Mouse (Mus musculus) left cerebral cortex, postnatal 4 days (tissue): ENCODE results near the gene Celf5. TPM values are rescaled to one million over a fixed set of nuclear protein-coding genes. Genes with fewer than 3 reads are reported as not detected.

Experiments
- DNase-seq: peaks from one replicate; pipeline ENCODE4 v3.0.0-alpha.2; 2022
- intact Hi-C: fragments of 180-260 bp; cut with DNase I; formaldehyde crosslinking; loops from one replicate; pipeline ENCODE4 v1.15.1; 2025
- total RNA-seq, 2 experiments: library from RNA; stranded (reverse); gene quantifications; 2 replicates each; pipeline ENCODE4 v1.2.3; 2021

The Celf5 gene
- total RNA-seq, 2 experiments from 2014 or later: 303 to 316 TPM

DNA sequence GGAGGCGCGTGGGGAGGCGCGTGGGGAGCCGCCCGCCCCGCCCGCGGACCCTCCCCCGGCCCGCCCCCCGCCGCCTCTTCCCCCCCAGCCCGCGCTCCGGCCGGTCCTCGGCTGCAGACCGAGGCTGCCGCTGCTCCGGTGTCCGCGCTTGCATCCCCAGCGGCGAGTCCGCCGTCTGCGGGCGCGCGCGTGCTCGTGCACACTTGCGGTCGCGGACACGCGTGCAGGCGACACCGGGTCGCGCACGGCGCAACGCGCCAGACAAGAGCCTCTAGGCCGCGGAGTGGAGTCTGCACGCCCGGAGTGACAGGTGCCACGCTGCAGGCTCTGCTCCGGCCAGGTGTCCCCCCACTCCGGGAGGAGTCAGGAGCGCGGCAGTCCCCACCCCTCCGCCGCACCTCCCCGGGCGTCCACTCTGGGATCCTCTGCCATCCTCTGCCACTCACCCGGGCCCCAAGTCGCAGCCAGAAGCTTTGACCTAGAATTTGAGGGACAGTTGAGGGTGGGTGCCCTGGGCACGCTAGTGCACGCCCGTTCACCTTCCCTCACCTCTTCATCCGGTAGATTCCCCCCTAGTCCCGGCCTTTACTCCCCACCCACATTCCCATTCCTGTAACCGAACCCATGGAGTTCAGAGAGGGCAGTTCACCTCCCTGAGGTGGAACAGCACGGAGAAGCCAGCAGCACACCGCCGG is 51.5 kb downstream of the Celf5 start:
- DNase-seq: peak; percentile 79
- intact Hi-C loops: no loop called here

DNA sequence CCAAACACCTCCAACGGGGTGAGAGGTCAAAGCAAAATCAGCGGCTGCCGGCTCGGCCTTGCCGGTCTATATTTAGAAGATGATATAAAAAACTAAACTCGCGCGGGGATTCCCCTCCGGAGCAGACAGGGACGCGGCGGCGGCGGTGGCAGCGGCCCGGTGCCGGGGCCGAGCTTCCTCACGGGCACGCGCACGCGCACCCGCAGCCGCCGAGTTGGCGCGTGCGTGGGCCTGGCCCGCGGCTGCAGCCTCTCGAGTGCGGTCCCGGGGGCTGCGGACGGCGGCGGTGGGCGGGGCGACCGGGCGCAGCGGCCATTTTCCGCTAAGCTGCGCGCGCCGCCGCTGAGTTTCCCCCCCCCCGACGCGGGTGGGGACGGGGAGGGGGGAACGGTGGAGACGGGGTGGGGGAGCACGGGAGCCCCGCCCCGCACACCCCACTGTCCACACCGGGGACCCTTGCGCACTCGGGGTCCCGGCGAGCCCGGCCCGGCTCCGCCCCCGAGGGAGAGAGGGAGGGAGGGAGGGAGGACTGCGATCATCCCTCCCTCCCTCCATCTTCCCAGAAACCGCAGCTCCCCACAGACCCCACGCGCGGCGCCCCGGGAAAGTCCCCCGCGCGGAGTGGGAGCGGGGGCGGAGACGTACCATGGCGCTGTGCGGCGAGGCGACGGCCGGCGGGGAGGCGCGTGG is 52.2 kb downstream of the Celf5 start:
- intact Hi-C loops: no loop called here
- DNase-seq: peak; percentile 86

DNA sequence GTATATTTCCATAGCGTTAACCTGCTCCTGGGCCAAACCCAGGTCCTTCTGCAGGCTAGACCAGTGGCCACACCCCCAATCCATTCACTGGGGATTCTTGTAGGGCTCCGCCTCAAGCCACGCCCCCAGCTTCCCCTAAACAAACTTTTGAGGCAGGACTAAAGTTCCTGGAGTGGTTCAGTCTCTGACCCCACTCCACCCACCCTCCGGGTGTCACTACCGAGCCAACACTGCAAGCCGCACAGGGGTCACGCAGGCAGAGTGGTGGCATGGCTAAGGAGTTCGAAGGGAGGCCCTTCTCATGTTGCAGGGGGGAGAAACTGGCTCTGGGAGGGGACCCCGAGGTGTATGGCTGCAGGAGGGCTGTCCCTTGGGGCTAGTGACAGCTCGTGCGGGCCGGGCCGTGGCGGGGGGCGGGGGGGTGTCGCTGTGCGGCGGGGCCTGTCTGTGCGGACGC is 52.9 kb downstream of the Celf5 start:
- peak; percentile 71 for DNase-seq
- intact Hi-C loops: no loop called here

DNA sequence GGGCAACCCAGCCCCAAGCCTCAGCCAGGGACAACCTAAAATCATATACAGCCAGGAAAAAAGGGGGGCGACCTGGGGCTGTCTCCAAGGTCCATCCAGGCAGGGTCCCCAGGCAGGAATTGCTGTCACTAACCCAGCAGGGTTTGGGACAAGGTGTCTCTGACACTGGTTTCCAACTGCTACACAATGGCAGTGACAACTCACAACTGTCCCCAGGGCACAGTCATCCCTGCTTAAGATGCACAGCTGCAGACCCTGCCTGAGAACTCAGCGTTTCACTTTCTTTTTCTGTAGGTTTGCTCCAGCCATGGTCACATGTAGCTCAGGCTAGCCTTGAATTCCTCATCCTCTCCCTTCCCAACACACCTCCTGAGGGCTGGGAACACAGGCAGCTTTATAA is 53.4 kb downstream of the Celf5 start:
- intact Hi-C loops: no loop called here
- peak; percentile 1 for DNase-seq

GRCm38 (mm10) chr10:81428507-81428870 is 54.0 kb downstream of the Celf5 start:
- DNase-seq: peak; percentile 1
- intact Hi-C loops: no loop called here

DNA sequence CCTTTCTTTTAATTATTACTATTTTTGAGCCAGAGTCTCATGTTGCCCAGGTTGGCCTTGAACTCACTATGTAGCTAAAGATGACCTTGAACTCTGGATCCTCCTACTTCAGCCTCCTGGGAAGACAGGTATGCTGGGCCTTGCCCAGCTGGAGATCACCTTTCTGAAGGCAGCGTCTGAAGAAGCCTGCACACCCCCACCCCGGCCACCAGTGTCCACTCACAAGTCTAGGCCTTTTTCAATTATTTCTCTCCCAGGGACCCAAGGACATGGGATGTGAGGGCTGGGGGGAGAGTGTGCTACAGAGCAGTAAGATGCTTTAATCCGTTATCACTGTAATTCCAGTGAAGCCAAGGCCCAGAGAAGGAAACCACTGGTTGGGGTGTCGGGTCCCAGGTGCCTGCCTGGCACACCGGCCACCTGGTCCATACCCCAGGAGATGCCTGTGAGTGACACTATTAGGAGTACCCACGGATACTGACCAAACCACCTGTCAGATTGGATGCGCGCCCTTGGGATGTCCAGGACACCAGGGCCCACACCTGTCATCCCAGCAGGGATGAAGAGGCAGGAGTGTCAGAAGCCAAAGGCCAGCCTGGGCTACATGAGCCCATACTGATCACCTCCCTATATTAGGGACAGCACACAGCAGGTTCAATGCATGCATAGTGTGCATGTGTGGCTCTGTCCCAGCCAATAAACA is 54.6 kb downstream of the Celf5 start:
- intact Hi-C loops: no loop called here
- DNase-seq: peak; percentile 23

DNA sequence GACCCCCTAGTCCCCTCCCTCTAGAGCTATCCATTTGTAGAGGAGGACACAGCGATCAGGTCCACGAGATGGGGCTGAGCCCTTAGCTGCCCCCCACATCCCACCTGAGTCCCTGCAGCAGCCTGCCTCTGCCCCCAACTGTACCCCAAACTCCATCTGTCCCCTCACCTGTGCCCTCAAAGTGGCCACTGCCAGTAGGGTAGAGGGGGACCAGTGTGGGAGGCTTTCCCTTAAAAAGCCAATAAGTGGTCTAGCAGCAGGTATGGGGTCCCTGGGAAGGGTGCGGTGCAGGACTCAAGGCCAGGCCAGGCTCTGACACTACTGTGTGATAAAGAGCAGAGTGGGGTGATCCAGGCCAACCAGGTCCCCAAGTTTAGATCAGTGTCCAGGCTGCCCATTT is 55.2 kb downstream of the Celf5 start:
- intact Hi-C loops: no loop called here
- DNase-seq: no peak

DNA sequence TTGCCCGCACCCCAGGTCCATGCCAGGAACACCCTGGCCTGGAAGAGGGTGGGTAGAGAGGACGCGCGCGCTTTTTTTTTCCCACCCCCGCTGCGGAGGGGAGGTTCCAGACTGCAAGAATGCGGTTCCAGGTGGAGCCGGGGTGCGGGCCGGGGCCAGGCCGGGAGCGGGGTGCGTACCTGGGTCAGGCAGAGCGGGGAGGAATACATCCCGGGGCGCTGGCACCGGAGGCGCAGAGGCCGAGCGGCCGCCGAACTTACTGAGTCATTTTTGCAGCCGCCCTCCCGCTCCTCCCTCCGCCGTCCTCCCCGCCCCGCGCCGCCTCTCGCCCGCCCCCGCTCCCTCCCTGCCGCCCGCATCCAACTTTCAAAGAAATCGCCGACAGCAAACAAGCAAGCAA is 55.6 kb downstream of the Celf5 start:
- intact Hi-C loops: no loop called here
- peak; percentile 56 for DNase-seq

DNA sequence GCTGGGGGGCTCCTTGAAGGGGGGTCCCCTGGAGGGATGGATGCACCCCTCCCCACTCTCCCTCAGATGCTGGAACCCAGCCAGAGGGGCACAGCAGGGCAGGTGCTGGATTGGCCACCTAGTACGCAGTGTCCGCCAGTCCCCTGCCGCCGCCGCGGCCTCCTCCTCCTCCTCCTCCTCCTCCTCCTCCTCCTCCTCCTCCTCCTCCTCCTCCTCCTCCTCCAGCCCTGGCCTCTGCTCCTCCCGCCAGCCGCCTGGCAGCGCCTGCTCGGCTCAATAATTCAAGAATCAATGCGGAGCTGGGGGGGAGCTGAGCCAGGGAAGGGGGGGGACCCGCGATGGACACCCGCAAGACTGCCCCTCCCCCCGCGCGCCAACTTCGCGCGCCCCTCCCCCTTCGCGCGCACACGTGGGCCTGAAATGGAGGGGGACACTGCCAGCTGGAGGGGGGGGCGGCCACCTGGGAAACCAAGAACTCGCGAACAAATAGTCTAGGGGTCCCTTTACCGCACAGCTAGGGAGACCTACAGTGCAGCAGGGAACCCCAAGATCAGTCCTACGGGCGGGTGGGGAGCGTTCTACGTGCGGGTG is 56.3 kb downstream of the Celf5 start:
- peak; percentile 61 for DNase-seq
- intact Hi-C loops: no loop called here

GRCm38 (mm10) chr10:81425236-81425850 is 57.2 kb downstream of the Celf5 start:
- peak; percentile 58 for DNase-seq
- intact Hi-C loops: no loop called here

DNA sequence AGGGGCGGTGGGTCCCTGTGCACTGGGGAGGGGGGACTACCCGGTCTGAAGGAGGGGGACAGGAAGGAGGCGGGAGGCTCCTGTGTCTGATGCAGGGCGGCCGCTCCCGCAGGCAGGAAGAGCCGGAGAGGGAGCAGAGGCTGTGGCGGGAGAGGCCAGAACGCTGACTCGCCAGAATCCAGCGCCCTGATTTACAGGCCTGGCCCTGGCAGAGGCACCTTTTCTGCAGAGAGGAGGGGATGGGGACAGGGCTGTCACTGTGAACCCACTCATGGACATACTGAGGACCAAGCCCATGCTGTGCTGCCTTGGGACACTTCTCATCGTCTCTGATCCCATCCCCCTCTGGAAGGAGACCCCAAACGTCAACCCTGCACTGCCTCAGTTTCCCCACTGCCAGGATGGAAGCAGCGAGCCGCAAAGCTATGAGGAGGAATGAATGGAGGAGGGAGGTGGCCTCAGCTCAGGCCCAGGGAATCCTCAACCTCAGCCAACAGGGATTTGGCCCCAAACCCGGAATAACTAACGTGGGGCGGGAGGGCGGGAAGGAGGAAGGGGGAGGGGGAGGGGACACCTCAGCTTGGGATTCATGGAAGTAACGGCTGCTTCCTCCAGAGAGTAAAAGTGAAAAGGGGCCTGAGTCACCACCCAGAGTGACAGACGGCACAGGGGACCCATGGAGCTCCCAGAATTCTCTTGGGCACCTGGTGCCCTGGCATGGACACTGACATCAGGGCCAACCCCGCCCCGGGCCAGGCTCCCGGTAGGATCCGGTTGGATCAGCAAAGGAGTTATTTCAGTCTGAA is 58.1 kb downstream of the Celf5 start:
- intact Hi-C loops: no loop called here
- peak; percentile 70 for DNase-seq

DNA sequence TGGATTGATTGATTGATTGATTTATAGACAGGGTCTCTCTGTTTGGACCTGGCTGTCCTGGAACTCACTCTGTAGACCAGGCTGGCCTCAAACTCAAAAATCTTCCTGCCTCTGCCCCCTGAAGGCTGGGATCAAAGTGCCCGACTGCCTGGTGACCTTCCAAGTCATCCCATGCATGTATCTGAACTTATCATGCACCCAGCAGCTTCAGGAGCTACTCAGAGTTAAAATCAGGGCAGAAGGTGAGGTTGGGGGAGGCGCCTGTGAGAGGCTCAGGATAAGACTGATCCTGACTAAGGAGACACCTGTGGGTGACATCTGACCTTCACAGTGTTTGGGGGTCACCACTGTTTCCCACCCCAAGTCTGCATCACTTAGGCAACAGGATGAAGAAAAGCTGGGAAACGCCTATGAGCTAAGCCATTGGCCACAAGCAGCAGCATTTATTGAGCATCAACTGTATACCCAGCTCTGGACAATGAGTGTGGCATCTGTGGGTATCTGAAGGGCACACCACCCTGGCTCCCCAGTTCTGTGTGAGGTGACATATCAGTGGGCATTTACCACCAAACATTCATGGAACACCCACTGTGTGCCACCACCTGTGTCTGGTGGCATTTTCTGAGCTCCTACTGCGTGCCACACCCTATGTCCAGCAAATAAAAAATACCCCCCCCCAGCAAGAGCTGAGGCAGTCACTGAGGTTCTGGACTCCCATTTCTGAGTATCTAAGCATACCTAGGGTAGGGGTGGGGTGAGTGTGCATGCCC is 58.8 kb downstream of the Celf5 start:
- intact Hi-C loops: no loop called here
- peak; percentile 3 for DNase-seq

GRCm38 (mm10) chr10:81422661-81423217 is 59.8 kb downstream of the Celf5 start:
- DNase-seq: peak; percentile 4
- intact Hi-C loops: no loop called here

GRCm38 (mm10) chr10:81422191-81422590 is 60.3 kb downstream of the Celf5 start:
- peak; percentile 3 for DNase-seq
- intact Hi-C loops: no loop called here

- DNase-seq: peak; percentile 1
- intact Hi-C loops: no loop called here
Observed at GRCm38 (mm10) chr10:81421797-81422100, 60.8 kb downstream of the Celf5 start.

GRCm38 (mm10) chr10:81421041-81421796 is 61.3 kb downstream of the Celf5 start:
- intact Hi-C loops: no loop called here
- peak; percentile 3 for DNase-seq

- peak; percentile 75 for DNase-seq
Observed at GRCm38 (mm10) chr10:81420191-81420767, 62.2 kb downstream of the Celf5 start.

More at GRCm38 (mm10) chr10:81420191-81420767, 62.2 kb downstream of the Celf5 start:
- intact Hi-C loops: no loop called here
